ENCODE assay signal across 28 mouse cellular contexts in genomic region chr2:124458028-124458427, GRCm38 (mm10).
A peak's percentile ranks its signal among the peaks of the same experiment; 100 is the strongest.
DNase-seq lines count a peak whose midpoint lies in the region; ATAC-seq and TF ChIP-seq lines count a peak whose summit lies in the region.
"Had no signal": no experiment of that assay in that cellular context is flagged by ENCODE, and none has a peak within 500 bp of the region (broad histone marks: within the 10 kb centered on the region; RNA-seq: fewer than 3 reads in every experiment).

No protein-coding gene starts in this region.

- no peak for TF ChIP-seq CTCF in layer of hippocampus, adult 2 months (conservative IDR thresholded peaks at IDR 0.05)
- no peak for TF ChIP-seq CTCF in brain, embryonic 14.5 days (IDR thresholded peaks at IDR 0.05; ENCODE audit: borderline replicate concordance, extremely low read depth, insufficient read depth, insufficient read length)

- H3K27me3 ChIP-seq in forebrain, embryonic 14.5 days (replicated peaks; ENCODE audit: control insufficient read depth, insufficient read depth, low read length) = no peaks in the 10 kb centered on the region
- no peaks in the 10 kb centered on the region for H3K27me3 ChIP-seq in forebrain, embryonic 10.5 days (ENCODE audit: poor library complexity, severe bottlenecking)
- H3K27me3 ChIP-seq: CH12.LX; embryonic facial prominence, embryonic 12.5 days; embryonic facial prominence, embryonic 15.5 days; heart, embryonic 13.5 days; hindbrain, embryonic 15.5 days; Patski had no signal

- H3K27ac ChIP-seq in forebrain, embryonic 14.5 days (ENCODE audit: low read depth, low read length) = no peak overlapping the region
- no peak overlapping the region for H3K27ac ChIP-seq in forebrain, embryonic 10.5 days
- H3K27ac ChIP-seq in layer of hippocampus, adult 2 months = peak overlapping the region; percentile 40
- H3K27ac ChIP-seq: embryonic facial prominence, embryonic 12.5 days; embryonic facial prominence, embryonic 15.5 days; forebrain, embryonic 12.5 days; heart, adult 2 months; heart, embryonic 10.5 days; heart, embryonic 13.5 days; hindbrain, embryonic 15.5 days had no signal

- 0 out of 2 replicates have a peak, but pooled peaks cover 2% of the 10 kb centered on the region for H3K4me1 ChIP-seq in forebrain, embryonic 14.5 days (ENCODE audit: control insufficient read depth, insufficient read depth, low read length)
- H3K4me1 ChIP-seq in forebrain, embryonic 10.5 days = no peaks in the 10 kb centered on the region; the same call in 1 of the 2 replicates
- H3K4me1 ChIP-seq: embryonic facial prominence, embryonic 15.5 days; forebrain, embryonic 12.5 days; hindbrain, embryonic 15.5 days had no signal

- H3K36me3 ChIP-seq in forebrain, embryonic 14.5 days (ENCODE audit: control insufficient read depth, insufficient read depth, low read length) = no peaks in the 10 kb centered on the region
- H3K36me3 ChIP-seq in forebrain, embryonic 10.5 days (replicated peaks) = no peaks in the 10 kb centered on the region
- H3K36me3 ChIP-seq: embryonic facial prominence, embryonic 12.5 days; embryonic facial prominence, embryonic 15.5 days; forebrain, embryonic 12.5 days; G1E; heart, embryonic 10.5 days; heart, embryonic 13.5 days; hindbrain, embryonic 15.5 days had no signal

- H3K4me3 ChIP-seq in forebrain, embryonic 14.5 days (ENCODE audit: low read depth, low read length) = no peak overlapping the region
- no peak overlapping the region for H3K4me3 ChIP-seq in forebrain, embryonic 10.5 days
- no peak overlapping the region for H3K4me3 ChIP-seq in layer of hippocampus, adult 2 months
- H3K4me3 ChIP-seq: embryonic facial prominence, embryonic 12.5 days; embryonic facial prominence, embryonic 15.5 days; forebrain, embryonic 12.5 days; heart, adult 2 months; heart, embryonic 10.5 days; heart, embryonic 13.5 days; hindbrain, embryonic 15.5 days had no signal

- no peak for ATAC-seq in forebrain, embryonic 14.5 days
- ATAC-seq: forebrain, embryonic 16.5 days; Patski had no signal

- WGBS in forebrain, embryonic 14.5 days = 14% methylated on average over 2 of the region's 2 CpGs
- WGBS in forebrain, embryonic 10.5 days = 88% methylated on average over 2 of the region's 2 CpGs

- H3K4me2 ChIP-seq in forebrain, embryonic 14.5 days (ENCODE audit: low read length) = no peak overlapping the region
- H3K4me2 ChIP-seq: embryonic facial prominence, embryonic 12.5 days; embryonic facial prominence, embryonic 15.5 days; forebrain, embryonic 12.5 days; heart, embryonic 13.5 days; hindbrain, embryonic 15.5 days had no signal

- DNase-seq in forebrain, embryonic 14.5 days (ENCODE audit: low spot score) = peak; percentile 44
- no peak for DNase-seq in forebrain, embryonic 10.5 days (ENCODE audit: extremely low spot score, low spot score)
- peak; percentile 22 for DNase-seq in kidney, adult 9 months
- no peak for DNase-seq in kidney, postnatal 25 days
- DNase-seq in layer of hippocampus, adult 2 months (ENCODE audit: low spot score in 2 of 2) = no peak
- no peak for DNase-seq in layer of hippocampus, adult 9-10 months (ENCODE audit: low spot score)
- peak; percentile 68 for DNase-seq in brain, embryonic 14.5 days (ENCODE audit: low read depth)
- DNase-seq: adrenal gland, postnatal 10 days; adrenal gland, postnatal 36 days; B cell, adult 2 months; cerebellum, adult 11-12 months; cerebellum, adult 8-10 months; cerebellum, postnatal 14 days; gastrocnemius, postnatal 10 days; gastrocnemius, postnatal 36 days; heart, adult 2 months; heart, postnatal 14 days; heart, postnatal 4 days had no signal

- no peak for TF ChIP-seq POLR2A in brain, embryonic 14.5 days (IDR thresholded peaks at IDR 0.05; ENCODE audit: borderline replicate concordance, extremely low read depth, insufficient read depth, insufficient read length, poor library complexity, severe bottlenecking)

- H3K9me3 ChIP-seq in forebrain, embryonic 14.5 days (replicated peaks; ENCODE audit: control insufficient read depth, low read length) = no peaks in the 10 kb centered on the region
- H3K9me3 ChIP-seq in forebrain, embryonic 10.5 days = no peaks in the 10 kb centered on the region
- H3K9me3 ChIP-seq: embryonic facial prominence, embryonic 12.5 days; embryonic facial prominence, embryonic 15.5 days; forebrain, embryonic 12.5 days; heart, embryonic 10.5 days; heart, embryonic 13.5 days; hindbrain, embryonic 15.5 days had no signal

- no peak overlapping the region for H3K9ac ChIP-seq in forebrain, embryonic 14.5 days (ENCODE audit: low read length)
- H3K9ac ChIP-seq: embryonic facial prominence, embryonic 12.5 days; embryonic facial prominence, embryonic 15.5 days; forebrain, embryonic 12.5 days; heart, embryonic 13.5 days; hindbrain, embryonic 15.5 days had no signal

Comparison
In these comparisons a context has a peak if more than half of its experiments do, and no peak if none do; other contexts are left out.
1. DNase-seq: peak in forebrain, embryonic 14.5 days (single experiment), kidney, adult 9 months (single experiment) and brain, embryonic 14.5 days (single experiment); none in forebrain, embryonic 10.5 days (single experiment), kidney, postnatal 25 days (0 of 2), layer of hippocampus, adult 2 months (0 of 2) and layer of hippocampus, adult 9-10 months (single experiment).